Mouse (Mus musculus) ES-Bruce4 (cell line): ENCODE measurements around the gene Abcb5.

ENCODE experiments used
- CTCF ChIP-seq: IDR thresholded peaks from one replicate; pipeline ENCODE4 v1.8.1; 2011; ENCODE audit warnings: low read depth, low read length
- EP300 ChIP-seq: IDR thresholded peaks from 2 replicates; pipeline ENCODE4 v1.6.1; 2011; ENCODE audit warnings: low read depth, low read length; ENCODE audit not compliant: insufficient read depth
- POLR2A ChIP-seq: IDR thresholded peaks from one replicate; pipeline ENCODE4 v1.8.1; 2011; ENCODE audit warnings: low read length; ENCODE audit not compliant: insufficient read depth

GRCm38 (mm10) chr12:118840861-118841260 lies 125.4 kb downstream of the Abcb5 start:
- no peak for TF ChIP-seq POLR2A
- TF ChIP-seq EP300, result no peak
- no peak for TF ChIP-seq CTCF
